Mouse (Mus musculus) thymus, adult 18-20 months (tissue): ENCODE data around the gene Irf4.
A peak's percentile ranks its signal among the peaks of the same experiment; 100 is the strongest.

ENCODE experiments used
- DNase-seq, 2 experiments: peaks; one replicate each; pipeline ENCODE4 v3.0.0; 2022; ENCODE audit warnings: mixed read lengths in 2 of 2

Gene Irf4

GRCm38 (mm10) chr13:30764014-30764740 lies 15.2 kb downstream of the Irf4 start:
- DNase-seq = peak in 1 of 2 experiments; percentile 6

- DNase-seq = peak in 1 of 2 experiments; percentile 29
These were observed 16.9 kb downstream of the Irf4 start for GRCm38 (mm10) chr13:30765906-30766305.

GRCm38 (mm10) chr13:30766636-30767476 lies 17.8 kb downstream of the Irf4 start:
- peak in 1 of 2 experiments; percentile 30 for DNase-seq

- DNase-seq = peak in 1 of 2 experiments; percentile 6
These were observed 18.6 kb downstream of the Irf4 start for GRCm38 (mm10) chr13:30767477-30768127.

GRCm38 (mm10) chr13:30776021-30776420 lies 27.0 kb downstream of the Irf4 start:
- no peak for DNase-seq

- DNase-seq = no peak
These were observed 28.7 kb downstream of the Irf4 start for GRCm38 (mm10) chr13:30777678-30778179.

- DNase-seq = no peak
These were observed 32.9 kb downstream of the Irf4 start for GRCm38 (mm10) chr13:30781905-30782304.

GRCm38 (mm10) chr13:30782419-30782818 lies 33.4 kb downstream of the Irf4 start:
- DNase-seq = no peak

GRCm38 (mm10) chr13:30785423-30786040 lies 36.5 kb downstream of the Irf4 start:
- DNase-seq = no peak

GRCm38 (mm10) chr13:30786235-30787035 lies 37.4 kb downstream of the Irf4 start:
- DNase-seq = peak; percentile 42 to 70

- no peak for DNase-seq
These were observed 38.0 kb downstream of the Irf4 start for GRCm38 (mm10) chr13:30787036-30787320.

GRCm38 (mm10) chr13:30787556-30787955 lies 38.5 kb downstream of the Irf4 start:
- no peak for DNase-seq

GRCm38 (mm10) chr13:30787960-30788359 lies 38.9 kb downstream of the Irf4 start:
- DNase-seq = no peak

- DNase-seq = no peak
These were observed 39.4 kb downstream of the Irf4 start for GRCm38 (mm10) chr13:30788421-30788820.

- no peak for DNase-seq
These were observed 41.0 kb downstream of the Irf4 start for GRCm38 (mm10) chr13:30790016-30790415.

- DNase-seq = peak; percentile 37 to 62
These were observed 43.3 kb downstream of the Irf4 start for GRCm38 (mm10) chr13:30792308-30792707.

GRCm38 (mm10) chr13:30792741-30793140 lies 43.7 kb downstream of the Irf4 start:
- no peak for DNase-seq

- DNase-seq = no peak
These were observed 44.2 kb downstream of the Irf4 start for GRCm38 (mm10) chr13:30793196-30793595.

- DNase-seq = no peak
These were observed 44.6 kb downstream of the Irf4 start for GRCm38 (mm10) chr13:30793616-30794015.

- DNase-seq = no peak
These were observed 46.9 kb downstream of the Irf4 start for GRCm38 (mm10) chr13:30795960-30796359.

GRCm38 (mm10) chr13:30801886-30802285 lies 52.9 kb downstream of the Irf4 start:
- DNase-seq = no peak

GRCm38 (mm10) chr13:30802336-30802955 lies 53.4 kb downstream of the Irf4 start:
- DNase-seq = no peak
